Mouse (Mus musculus): ENCODE data around the gene Cggbp1. TPM values are rescaled to one million over a fixed set of nuclear protein-coding genes. Genes with fewer than 3 reads are reported as not detected.

Gene Cggbp1
- polyA plus RNA-seq, 1 experiment from 2014 or later: 86.1 TPM

- Histone ChIP-seq H3K9ac (replicated peaks; ENCODE audit: low read length) (no peak overlapping the region), H3K27me3 (ENCODE audit: insufficient read depth, low read length) (no peaks in the 10 kb centered on the region), H3K36me3 (ENCODE audit: insufficient read depth, low read length) (no peaks in the 10 kb centered on the region), H3K27ac (ENCODE audit: low read length) (no peak overlapping the region), H3K4me3 (ENCODE audit: low read length) (no peak overlapping the region), H3K4me1 (ENCODE audit: insufficient read depth, low read length) (peaks cover 14% of the 10 kb centered on the region), H3K4me2 (replicated peaks; ENCODE audit: low read depth, low read length) (no peak overlapping the region), H3K9me3 (ENCODE audit: low read length) (no peaks in the 10 kb centered on the region)
- 85% methylated on average over 2 of the region's 2 CpGs for WGBS
- ATAC-seq (ENCODE audit: low FRiP score, low TSS enrichment): no peak
Observed at GRCm38 (mm10) chr16:64881442-64881841, 29.6 kb downstream of the Cggbp1 start.

GRCm38 (mm10) chr16:64883896-64884295 is 32.1 kb downstream of the Cggbp1 start:
- WGBS: 43% methylated on average over 5 of the region's 5 CpGs
- no peak overlapping the region; the same call in 1 of the 2 replicates for H3K27ac ChIP-seq (ENCODE audit: low read length)
- no peaks in the 10 kb centered on the region for H3K36me3 ChIP-seq (ENCODE audit: insufficient read depth, low read length)

GRCm38 (mm10) chr16:64884420-64884838 is 32.6 kb downstream of the Cggbp1 start:
- WGBS: 4% methylated on average over 3 of the region's 3 CpGs
- Histone ChIP-seq H3K4me1 (ENCODE audit: insufficient read depth, low read length) (peaks cover 14% of the 10 kb centered on the region), H3K9me3 (ENCODE audit: low read length) (peaks cover 8% of the 10 kb centered on the region; the same call in 1 of the 2 replicates), H3K4me2 (replicated peaks; ENCODE audit: low read depth, low read length) (0 out of 2 replicates have a peak overlapping the region, but pooled peaks have one; percentile 1), H3K9ac (replicated peaks; ENCODE audit: low read length) (no peak overlapping the region), H3K4me3 (ENCODE audit: low read length) (no peak overlapping the region), H3K27ac (ENCODE audit: low read length) (no peak overlapping the region; the same call in 1 of the 2 replicates), H3K27me3 (ENCODE audit: insufficient read depth, low read length) (no peaks in the 10 kb centered on the region), H3K36me3 (ENCODE audit: insufficient read depth, low read length) (no peaks in the 10 kb centered on the region)
- ATAC-seq (ENCODE audit: low FRiP score, low TSS enrichment): peak; percentile 67; the same call in 1 of the 2 replicates

More at GRCm38 (mm10) chr16:64883896-64884295, 32.1 kb downstream of the Cggbp1 start:
- Histone ChIP-seq H3K4me1 (ENCODE audit: insufficient read depth, low read length) (peaks cover 14% of the 10 kb centered on the region), H3K9me3 (ENCODE audit: low read length) (peaks cover 2% of the 10 kb centered on the region; the same call in 1 of the 2 replicates), H3K4me3 (ENCODE audit: low read length) (no peak overlapping the region), H3K9ac (replicated peaks; ENCODE audit: low read length) (no peak overlapping the region), H3K27me3 (ENCODE audit: insufficient read depth, low read length) (no peaks in the 10 kb centered on the region), H3K4me2 (replicated peaks; ENCODE audit: low read depth, low read length) (0 out of 2 replicates have a peak overlapping the region, but pooled peaks have one; percentile 1)
- ATAC-seq (ENCODE audit: low FRiP score, low TSS enrichment): no peak

- Histone ChIP-seq H3K9ac (replicated peaks; ENCODE audit: low read length) (no peak overlapping the region), H3K27ac (ENCODE audit: low read length) (no peak overlapping the region; the same call in 1 of the 2 replicates), H3K4me1 (ENCODE audit: insufficient read depth, low read length) (peaks cover 14% of the 10 kb centered on the region), H3K36me3 (ENCODE audit: insufficient read depth, low read length) (no peaks in the 10 kb centered on the region), H3K27me3 (ENCODE audit: insufficient read depth, low read length) (no peaks in the 10 kb centered on the region), H3K4me3 (ENCODE audit: low read length) (no peak overlapping the region), H3K9me3 (ENCODE audit: low read length) (peaks cover 10% of the 10 kb centered on the region; the same call in 1 of the 2 replicates), H3K4me2 (replicated peaks; ENCODE audit: low read depth, low read length) (no peak overlapping the region)
- peak; percentile 67; the same call in 1 of the 2 replicates for ATAC-seq (ENCODE audit: low FRiP score, low TSS enrichment)
- WGBS: 18% methylated on average over 3 of the region's 3 CpGs
Observed at GRCm38 (mm10) chr16:64885142-64885541, 33.3 kb downstream of the Cggbp1 start.

GRCm38 (mm10) chr16:64885547-64885946 is 33.8 kb downstream of the Cggbp1 start:
- ATAC-seq (ENCODE audit: low FRiP score, low TSS enrichment): no peak

GRCm38 (mm10) chr16:64889496-64889895 is 37.7 kb downstream of the Cggbp1 start:
- 87% methylated on average over 3 of the region's 3 CpGs for WGBS
- H3K9me3 ChIP-seq (ENCODE audit: low read length): peaks cover 10% of the 10 kb centered on the region; the same call in 1 of the 2 replicates
- no peaks in the 10 kb centered on the region for H3K27me3 ChIP-seq (ENCODE audit: insufficient read depth, low read length)
- H3K27ac ChIP-seq (ENCODE audit: low read length): no peak overlapping the region
- no peak for ATAC-seq (ENCODE audit: low FRiP score, low TSS enrichment)
- H3K9ac ChIP-seq (replicated peaks; ENCODE audit: low read length): no peak overlapping the region
- no peak overlapping the region for H3K4me2 ChIP-seq (replicated peaks; ENCODE audit: low read depth, low read length)
- no peaks in the 10 kb centered on the region for H3K36me3 ChIP-seq (ENCODE audit: insufficient read depth, low read length)
- peaks cover 6% of the 10 kb centered on the region; the same call in 1 of the 2 replicates for H3K4me1 ChIP-seq (ENCODE audit: insufficient read depth, low read length)
- H3K4me3 ChIP-seq (ENCODE audit: low read length): no peak overlapping the region

More at GRCm38 (mm10) chr16:64885547-64885946, 33.8 kb downstream of the Cggbp1 start:
- no peak overlapping the region for H3K4me2 ChIP-seq (replicated peaks; ENCODE audit: low read depth, low read length)
- no peak overlapping the region for H3K9ac ChIP-seq (replicated peaks; ENCODE audit: low read length)
- no peaks in the 10 kb centered on the region for H3K36me3 ChIP-seq (ENCODE audit: insufficient read depth, low read length)
- no peak overlapping the region for H3K4me3 ChIP-seq (ENCODE audit: low read length)
- H3K9me3 ChIP-seq (ENCODE audit: low read length): peaks cover 10% of the 10 kb centered on the region; the same call in 1 of the 2 replicates
- H3K4me1 ChIP-seq (ENCODE audit: insufficient read depth, low read length): peaks cover 14% of the 10 kb centered on the region
- H3K27me3 ChIP-seq (ENCODE audit: insufficient read depth, low read length): no peaks in the 10 kb centered on the region
- no peak overlapping the region for H3K27ac ChIP-seq (ENCODE audit: low read length)
- WGBS: 45% methylated on average over 4 of the region's 4 CpGs

GRCm38 (mm10) chr16:64899084-64899483 is 47.3 kb downstream of the Cggbp1 start:
- 36% methylated on average over 2 of the region's 2 CpGs for WGBS
- no peaks in the 10 kb centered on the region for H3K4me1 ChIP-seq (ENCODE audit: insufficient read depth, low read length)
- no peak overlapping the region for H3K4me2 ChIP-seq (replicated peaks; ENCODE audit: low read depth, low read length)
- no peak overlapping the region for H3K9ac ChIP-seq (replicated peaks; ENCODE audit: low read length)
- no peak for ATAC-seq (ENCODE audit: low FRiP score, low TSS enrichment)
- no peaks in the 10 kb centered on the region for H3K27me3 ChIP-seq (ENCODE audit: insufficient read depth, low read length)
- H3K9me3 ChIP-seq (ENCODE audit: low read length): no peaks in the 10 kb centered on the region
- no peak overlapping the region for H3K4me3 ChIP-seq (ENCODE audit: low read length)
- H3K36me3 ChIP-seq (ENCODE audit: insufficient read depth, low read length): no peaks in the 10 kb centered on the region
- no peak overlapping the region for H3K27ac ChIP-seq (ENCODE audit: low read length)

- whole genome bisulfite sequencing: 20% methylated on average over 2 of the region's 2 CpGs
- no peak for ATAC-seq (ENCODE audit: low FRiP score, low TSS enrichment)
- H3K9ac ChIP-seq (replicated peaks; ENCODE audit: low read length): no peak overlapping the region
Observed at GRCm38 (mm10) chr16:64903328-64903727, 51.5 kb downstream of the Cggbp1 start.

GRCm38 (mm10) chr16:64907112-64907511 is 55.3 kb downstream of the Cggbp1 start:
- H3K4me3 ChIP-seq (ENCODE audit: low read length): no peak overlapping the region
- no peak overlapping the region for H3K4me2 ChIP-seq (replicated peaks; ENCODE audit: low read depth, low read length)
- H3K27ac ChIP-seq (ENCODE audit: low read length): no peak overlapping the region
- no peak for ATAC-seq (ENCODE audit: low FRiP score, low TSS enrichment)
- H3K4me1 ChIP-seq (ENCODE audit: insufficient read depth, low read length): no peaks in the 10 kb centered on the region
- H3K9me3 ChIP-seq (ENCODE audit: low read length): no peaks in the 10 kb centered on the region
- no peak overlapping the region for H3K9ac ChIP-seq (replicated peaks; ENCODE audit: low read length)
- no peaks in the 10 kb centered on the region for H3K36me3 ChIP-seq (ENCODE audit: insufficient read depth, low read length)
- 28% methylated on average over 3 of the region's 3 CpGs for WGBS
- no peaks in the 10 kb centered on the region for H3K27me3 ChIP-seq (ENCODE audit: insufficient read depth, low read length)

More at GRCm38 (mm10) chr16:64903328-64903727, 51.5 kb downstream of the Cggbp1 start:
- Histone ChIP-seq H3K4me2 (replicated peaks; ENCODE audit: low read depth, low read length) (no peak overlapping the region), H3K4me3 (ENCODE audit: low read length) (no peak overlapping the region), H3K9me3 (ENCODE audit: low read length) (no peaks in the 10 kb centered on the region), H3K4me1 (ENCODE audit: insufficient read depth, low read length) (no peaks in the 10 kb centered on the region), H3K27ac (ENCODE audit: low read length) (no peak overlapping the region), H3K27me3 (ENCODE audit: insufficient read depth, low read length) (no peaks in the 10 kb centered on the region), H3K36me3 (ENCODE audit: insufficient read depth, low read length) (no peaks in the 10 kb centered on the region)

- WGBS: 53% methylated on average over 10 of the region's 10 CpGs
- H3K9ac ChIP-seq (replicated peaks; ENCODE audit: low read length): no peak overlapping the region
- peak; percentile 71; the same call in 1 of the 2 replicates for ATAC-seq (ENCODE audit: low FRiP score, low TSS enrichment)
- no peaks in the 10 kb centered on the region for H3K27me3 ChIP-seq (ENCODE audit: insufficient read depth, low read length)
- H3K36me3 ChIP-seq (ENCODE audit: insufficient read depth, low read length): no peaks in the 10 kb centered on the region
- no peaks in the 10 kb centered on the region for H3K4me1 ChIP-seq (ENCODE audit: insufficient read depth, low read length)
- no peak overlapping the region for H3K4me2 ChIP-seq (replicated peaks; ENCODE audit: low read depth, low read length)
- no peak overlapping the region for H3K27ac ChIP-seq (ENCODE audit: low read length)
- no peaks in the 10 kb centered on the region for H3K9me3 ChIP-seq (ENCODE audit: low read length)
- no peak overlapping the region for H3K4me3 ChIP-seq (ENCODE audit: low read length)
Observed at GRCm38 (mm10) chr16:64908747-64909146, 57.0 kb downstream of the Cggbp1 start.
